Mouse (Mus musculus) left cerebral cortex, adult 2 months (tissue): ENCODE data around the gene Zfp683. TPM values are rescaled to one million over a fixed set of nuclear protein-coding genes. Genes with fewer than 3 reads are reported as not detected.

Source experiments
- DNase-seq, 2 experiments: peaks; one replicate each; pipeline ENCODE4 v3.0.0; 2021 to 2022; ENCODE audit warnings: low spot score in 2 of 2, mixed read lengths in 1 of 2; ENCODE audit errors: extremely low spot score in 1 of 2
- H3K27ac ChIP-seq: fragments of 200-600 bp; 2 replicates; pipeline ENCODE4 v1.8.1; 2022
- H3K4me3 ChIP-seq: fragments of 200-600 bp; 2 replicates; pipeline ENCODE4 v1.8.1; 2022
- CTCF ChIP-seq: fragments of 200-600 bp; IDR thresholded peaks from 2 replicates; pipeline ENCODE4 v1.8.1; 2022; ENCODE audit warnings: antibody characterized with exemption, mild to moderate bottlenecking, moderate library complexity
- intact Hi-C: fragments of 180-260 bp; cut with DNase I; formaldehyde crosslinking; loops from one replicate; pipeline ENCODE4 v1.15.1; 2025
- total RNA-seq, 2 experiments: library from RNA; stranded (reverse); gene quantifications; 2 replicates each; pipeline ENCODE4 v1.2.3; 2021

The Zfp683 gene
- total RNA-seq, 2 experiments from 2014 or later = not detected

DNA sequence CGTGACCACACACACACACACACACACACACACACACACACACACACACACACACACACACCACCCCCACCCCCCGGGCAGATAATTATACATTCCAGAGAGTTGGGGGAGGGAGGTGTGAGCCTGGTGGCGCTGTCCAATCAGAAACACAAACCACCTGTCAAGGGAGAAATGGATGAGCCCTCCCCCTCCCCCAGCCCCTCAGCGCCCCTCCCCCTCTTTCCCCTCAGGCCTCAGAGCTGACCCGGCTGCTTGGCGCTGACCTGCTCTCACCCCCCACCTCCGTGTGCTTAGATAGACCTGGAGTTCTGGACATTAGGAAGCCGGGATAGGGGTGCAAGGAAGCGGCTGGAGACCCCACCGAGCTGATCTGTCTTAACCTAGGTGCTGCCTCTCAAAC, 34.4 kb upstream of the Zfp683 start:
- TF ChIP-seq CTCF = no peak
- DNase-seq = no peak
- intact Hi-C loops = no loop called here
- Histone ChIP-seq H3K27ac (no peak overlapping the region), H3K4me3 (no peak overlapping the region)

GRCm38 (mm10) chr4:134019641-134020351, 33.8 kb upstream of the Zfp683 start:
- no peak for TF ChIP-seq CTCF
- no peak overlapping the region for H3K27ac ChIP-seq
- H3K4me3 ChIP-seq = no peak overlapping the region
- intact Hi-C loops = no loop called here
- DNase-seq = no peak

DNA sequence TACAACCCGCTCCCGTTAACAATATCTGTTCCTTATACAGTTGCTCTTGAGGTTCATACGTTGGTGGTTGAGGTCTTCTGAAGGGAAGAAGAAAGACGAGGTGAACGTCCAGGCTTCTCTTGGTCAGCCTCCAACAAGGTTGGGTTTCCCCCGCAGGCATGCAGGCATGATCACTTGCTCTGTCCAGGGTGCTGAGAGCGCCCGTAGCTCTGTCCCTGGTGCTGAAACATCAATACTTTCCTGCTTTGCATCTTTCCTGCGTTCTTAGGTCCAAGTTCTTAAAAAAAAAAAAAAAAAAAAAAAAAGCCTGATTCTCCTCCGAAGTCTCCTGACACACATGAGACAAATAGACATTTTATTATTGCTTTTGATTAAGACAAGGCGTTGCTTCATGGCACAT, 33.0 kb upstream of the Zfp683 start:
- no peak overlapping the region for H3K4me3 ChIP-seq
- intact Hi-C loops = no loop called here

GRCm38 (mm10) chr4:134025802-134026201, 27.8 kb upstream of the Zfp683 start:
- H3K27ac ChIP-seq = no peak overlapping the region
- no peak for TF ChIP-seq CTCF
- H3K4me3 ChIP-seq = no peak overlapping the region
- intact Hi-C loops = no loop called here
- DNase-seq = no peak

More for the DNA sequence above, 33.0 kb upstream of the Zfp683 start:
- DNase-seq = no peak
- TF ChIP-seq CTCF = no peak
- H3K27ac ChIP-seq = no peak overlapping the region

GRCm38 (mm10) chr4:134035953-134036352, 17.7 kb upstream of the Zfp683 start:
- no peak overlapping the region for H3K27ac ChIP-seq
- TF ChIP-seq CTCF = peak; percentile 98

DNA sequence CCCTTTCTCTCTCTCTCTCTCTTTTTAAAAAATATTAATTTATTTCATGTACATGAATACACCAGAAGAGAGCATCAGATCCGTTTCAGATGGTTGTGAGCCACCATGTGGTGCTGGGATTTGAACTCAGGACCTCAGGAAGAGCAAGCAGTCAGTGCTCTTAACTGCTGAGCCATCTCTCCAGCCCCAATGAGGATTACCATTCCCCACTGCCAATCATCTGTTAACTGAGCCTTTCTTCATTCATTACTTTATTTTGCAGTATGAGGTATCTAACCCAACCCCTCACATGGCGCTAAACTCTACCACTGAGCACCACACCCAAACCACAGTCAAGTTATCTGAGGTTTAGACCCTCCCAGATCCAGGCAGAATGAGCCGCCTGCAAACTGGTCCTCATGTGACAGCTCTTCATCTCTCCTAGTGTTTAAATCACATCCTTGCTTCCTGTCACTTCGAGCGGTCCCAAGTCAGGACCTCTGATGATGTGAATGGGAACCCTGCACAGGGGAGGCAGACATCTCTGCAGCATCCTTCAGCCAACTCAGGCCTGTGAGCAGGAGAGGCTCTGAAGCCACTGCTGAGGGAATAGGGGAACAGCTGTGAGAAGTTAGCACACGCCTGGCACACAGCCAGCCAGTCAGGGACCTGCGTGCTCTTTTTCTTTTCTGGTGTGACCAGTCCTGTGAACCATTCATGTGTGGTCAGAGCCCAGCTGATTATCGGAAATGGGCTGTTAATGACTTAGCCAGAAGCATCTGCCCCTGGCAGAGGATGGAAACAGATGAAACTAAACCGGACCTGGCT, 12.1 kb upstream of the Zfp683 start:
- Histone ChIP-seq H3K27ac (no peak overlapping the region), H3K4me3 (no peak overlapping the region)
- TF ChIP-seq CTCF = no peak
- DNase-seq = no peak
- intact Hi-C loops = no loop called here

More at GRCm38 (mm10) chr4:134035953-134036352, 17.7 kb upstream of the Zfp683 start:
- H3K4me3 ChIP-seq = no peak overlapping the region
- intact Hi-C loops = loop anchor here (1.0 to 2.0 kb wide), 3 partner anchors 43 to 88 kb away; no protein-coding TSS in a partner anchor
- DNase-seq = peak; percentile 77 to 81

DNA sequence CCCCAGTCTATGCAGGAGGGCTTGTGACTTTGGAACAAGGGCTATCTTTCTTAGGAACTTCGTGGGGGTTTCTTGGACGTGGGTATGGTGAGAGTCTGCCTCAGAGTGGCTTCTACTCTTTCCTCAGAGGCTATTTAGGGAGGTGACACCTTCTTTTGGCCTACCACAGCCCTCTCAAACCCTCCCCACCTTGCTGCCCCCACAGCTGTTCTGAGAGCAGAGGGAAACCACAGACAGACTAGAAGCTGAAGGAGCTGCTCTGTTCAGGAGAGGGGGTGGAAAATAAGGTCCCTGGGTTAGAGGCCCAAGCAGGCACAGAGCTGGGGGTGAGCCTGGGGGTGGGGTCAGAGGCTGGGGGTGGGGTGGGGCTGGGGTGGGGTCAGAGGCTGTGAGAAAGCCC, 10.6 kb upstream of the Zfp683 start:
- no peak for DNase-seq
- H3K4me3 ChIP-seq = no peak overlapping the region
- intact Hi-C loops = no loop called here
- H3K27ac ChIP-seq = no peak overlapping the region
- TF ChIP-seq CTCF = no peak

DNA sequence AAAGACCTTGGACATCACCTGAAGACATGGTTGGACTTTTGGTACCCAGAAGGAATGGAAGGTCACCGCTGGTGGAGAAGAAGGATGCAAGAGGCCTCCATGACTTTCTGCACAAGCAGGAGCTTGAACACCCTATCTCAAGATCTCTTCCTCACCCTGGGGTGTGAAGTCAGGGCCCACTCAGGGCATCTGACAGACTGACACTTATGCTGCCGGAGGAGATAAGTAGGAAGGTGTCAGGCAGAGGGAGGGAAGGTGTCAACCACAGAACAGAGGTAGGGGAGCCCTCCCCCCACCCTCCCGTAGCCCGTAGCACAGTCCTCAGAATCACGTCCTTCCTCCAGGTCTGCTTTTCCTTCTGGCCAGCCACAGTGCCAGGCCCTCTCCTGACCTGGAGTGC, 6.0 kb upstream of the Zfp683 start:
- intact Hi-C loops = no loop called here
- Histone ChIP-seq H3K4me3 (no peak overlapping the region), H3K27ac (no peak overlapping the region)
- TF ChIP-seq CTCF = no peak
- DNase-seq = no peak

DNA sequence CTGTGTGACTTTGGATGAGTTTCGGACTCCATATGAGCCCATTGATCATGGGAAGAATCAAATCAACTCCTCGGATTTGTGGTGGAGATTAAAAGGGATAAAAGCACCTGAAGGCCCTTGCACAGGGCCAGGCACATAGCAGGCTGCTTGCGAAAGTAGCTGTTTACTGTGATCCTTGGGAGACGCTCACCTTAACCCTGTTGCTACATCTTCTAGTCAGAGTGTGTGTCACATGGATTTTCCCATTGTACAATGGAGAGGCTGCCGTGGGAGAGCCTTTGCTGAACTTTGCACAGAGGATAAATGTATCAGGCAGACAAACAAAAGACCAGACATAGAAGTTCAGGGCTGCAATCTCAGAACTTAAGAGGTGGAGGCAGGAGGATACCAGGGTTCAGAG, 1.7 kb upstream of the Zfp683 start:
- TF ChIP-seq CTCF = no peak
- H3K4me3 ChIP-seq = no peak overlapping the region
- no peak overlapping the region for H3K27ac ChIP-seq
- DNase-seq = no peak
- intact Hi-C loops = no loop called here

DNA sequence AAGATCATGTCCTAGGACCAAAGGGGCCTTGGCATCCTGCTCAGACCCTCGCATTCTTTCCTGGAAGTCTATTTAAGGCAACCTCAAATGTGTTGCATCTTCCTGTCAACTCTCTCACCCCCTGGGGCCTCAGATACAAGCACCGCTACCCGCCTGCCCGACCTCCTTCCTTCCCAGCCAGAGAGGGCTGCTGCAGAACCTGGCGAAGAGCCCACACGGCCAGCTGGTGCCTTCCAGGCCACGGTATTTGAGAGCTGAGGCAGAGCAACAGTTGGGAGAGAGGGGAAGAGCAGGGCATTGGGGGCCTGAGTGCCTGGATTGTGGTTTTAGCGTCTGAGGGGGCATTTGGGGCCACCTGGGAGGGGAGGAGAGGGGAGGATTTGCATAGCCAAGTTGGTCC, 1.1 kb upstream of the Zfp683 start:
- intact Hi-C loops = no loop called here
- no peak overlapping the region for H3K27ac ChIP-seq
- no peak overlapping the region for H3K4me3 ChIP-seq
- TF ChIP-seq CTCF = no peak
- DNase-seq = no peak

- intact Hi-C loops = no loop called here
- DNase-seq = no peak
- no peak overlapping the region for H3K4me3 ChIP-seq
- H3K27ac ChIP-seq = no peak overlapping the region
- TF ChIP-seq CTCF = no peak
Measured at GRCm38 (mm10) chr4:134058166-134058715, 4.6 kb downstream of the Zfp683 start.

DNA sequence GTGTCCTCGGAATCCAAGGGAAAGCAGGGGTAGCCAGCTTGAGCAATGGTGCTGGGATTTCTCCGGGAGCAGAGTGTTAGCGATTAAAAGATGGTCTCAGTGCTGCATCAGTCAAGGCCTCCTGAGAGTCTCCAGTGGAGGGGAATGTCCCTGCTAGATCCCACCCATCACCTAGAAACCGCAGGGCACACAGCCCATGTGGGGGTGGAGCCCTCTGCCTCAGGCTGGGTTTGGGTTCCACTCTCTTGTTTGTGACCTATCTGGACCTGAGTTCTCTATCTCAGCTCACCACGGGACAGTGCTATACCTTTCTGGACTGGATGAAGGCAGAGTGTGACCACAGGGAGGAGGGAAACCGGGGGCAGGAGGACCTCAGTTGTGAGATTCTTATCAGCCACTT, 5.3 kb downstream of the Zfp683 start:
- H3K27ac ChIP-seq = no peak overlapping the region
- intact Hi-C loops = no loop called here
- TF ChIP-seq CTCF = no peak

More for the DNA sequence above, 5.3 kb downstream of the Zfp683 start:
- no peak for DNase-seq
- H3K4me3 ChIP-seq = no peak overlapping the region
